Mouse (Mus musculus) adrenal gland (tissue): ENCODE results near the gene Fgd3.

Experiments
- intact Hi-C: fragments of 180-260 bp; cut with DNase I; formaldehyde crosslinking; loops from one replicate; pipeline ENCODE4 v1.15.1; 2025

Gene Fgd3

GRCm38 (mm10) chr13:49216808-49217561 lies 103.1 kb downstream of the Fgd3 start:
- intact Hi-C loops = loop anchor here (10.0 kb wide), 1 partner anchor 168 kb away; no protein-coding TSS in a partner anchor

GRCm38 (mm10) chr13:49216220-49216552 lies 103.9 kb downstream of the Fgd3 start:
- intact Hi-C loops = loop anchor here (10.0 kb wide), 1 partner anchor 169 kb away; no protein-coding TSS in a partner anchor

GRCm38 (mm10) chr13:49215504-49216219 lies 104.4 kb downstream of the Fgd3 start, which contains the start of gene Card19:
TSS of gene Card19 (minus strand) at chr13:49216037.
- intact Hi-C loops = loop anchor here (10.0 kb wide), 1 partner anchor 169 kb away; no protein-coding TSS in a partner anchor

DNA sequence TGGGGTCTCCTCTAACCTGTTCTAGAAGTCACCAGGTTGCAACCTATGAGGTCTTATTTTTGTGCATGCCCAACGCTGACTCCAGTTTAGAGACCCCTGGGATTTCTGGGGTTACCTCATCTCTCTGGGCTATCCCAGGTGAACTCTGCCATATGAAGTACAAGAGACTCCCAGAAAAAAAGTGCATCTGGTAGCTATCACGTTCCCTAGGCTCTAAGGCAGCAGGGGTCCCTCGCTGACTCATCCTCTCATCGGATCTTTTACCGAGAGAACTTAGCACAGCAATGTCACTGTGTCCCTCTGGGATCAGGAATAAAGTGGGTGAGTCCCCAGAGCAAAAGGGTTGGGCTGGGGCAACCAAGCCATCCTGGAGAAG lies 105.0 kb downstream of the Fgd3 start:
- intact Hi-C loops = loop anchor here (10.0 kb wide), 1 partner anchor 170 kb away; no protein-coding TSS in a partner anchor

- intact Hi-C loops = loop anchor here (10.0 kb wide), 1 partner anchor 170 kb away; no protein-coding TSS in a partner anchor
Measured at GRCm38 (mm10) chr13:49214454-49214853, 105.7 kb downstream of the Fgd3 start.

DNA sequence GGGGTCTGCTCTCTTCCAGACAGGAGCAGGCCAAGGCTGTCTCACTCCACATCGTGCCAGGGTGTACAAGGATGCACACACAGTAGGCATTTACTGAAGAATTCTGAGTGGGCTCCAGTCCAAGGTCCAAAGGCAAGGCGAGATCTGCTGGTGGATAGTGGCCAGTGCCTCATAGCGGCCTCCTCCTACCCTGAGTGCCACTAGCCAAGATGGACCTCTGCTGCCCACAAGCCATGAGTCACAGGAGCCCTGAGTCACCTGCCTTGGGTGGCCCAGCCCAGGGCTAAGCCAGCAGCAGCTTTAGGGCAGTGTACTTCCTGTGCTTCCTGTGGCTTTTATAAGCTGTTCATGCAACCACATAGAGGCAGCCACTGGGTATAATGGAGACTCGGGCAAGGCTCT lies 106.6 kb downstream of the Fgd3 start:
- intact Hi-C loops = loop anchor here (10.0 kb wide), 1 partner anchor 171 kb away; no protein-coding TSS in a partner anchor

- intact Hi-C loops = loop anchor here (10.0 kb wide), 1 partner anchor 172 kb away; no protein-coding TSS in a partner anchor
Measured at GRCm38 (mm10) chr13:49212711-49213500, 107.2 kb downstream of the Fgd3 start.
